Mouse (Mus musculus): ENCODE results near the gene Rgs7. TPM values are rescaled to one million over a fixed set of nuclear protein-coding genes. Genes with fewer than 3 reads are reported as not detected.
A peak's percentile ranks its signal among the peaks of the same experiment; 100 is the strongest.

The Rgs7 gene
- polyA plus RNA-seq, 1 experiment from 2014 or later = 9.4 TPM

DNA sequence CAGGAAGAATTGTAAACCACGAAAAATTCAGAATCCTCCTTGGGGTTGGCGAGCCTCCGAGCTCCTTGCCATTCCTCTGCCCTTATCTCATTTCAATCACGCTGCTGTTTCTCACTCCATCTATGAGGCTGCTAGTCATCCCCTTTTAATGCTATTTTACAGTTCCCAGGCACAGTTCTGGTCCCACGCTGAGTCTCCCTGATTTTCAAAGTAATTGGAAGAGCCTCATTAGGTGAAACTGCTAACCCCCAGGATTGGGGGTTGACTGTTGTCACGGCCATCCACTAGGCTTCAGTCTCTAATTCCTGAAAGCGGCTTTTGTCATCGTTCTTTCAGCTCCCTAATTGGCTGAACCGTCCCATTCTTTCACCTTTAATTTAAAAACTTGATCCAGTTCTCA is 76.6 kb downstream of the Rgs7 start:
- no peak for DNase-seq (ENCODE audit: low spot score)
- no peak overlapping the region for H3K9ac ChIP-seq (ENCODE audit: low read depth, low read length)
- no peaks in the 10 kb centered on the region for H3K4me1 ChIP-seq (replicated peaks; ENCODE audit: control insufficient read depth, insufficient read depth, low read length)
- no peaks in the 10 kb centered on the region for H3K9me3 ChIP-seq (ENCODE audit: control insufficient read depth, low read length)
- H3K4me2 ChIP-seq (replicated peaks; ENCODE audit: low read depth, low read length) = no peak overlapping the region
- H3K4me3 ChIP-seq (ENCODE audit: low read depth, low read length) = no peak overlapping the region
- H3K27me3 ChIP-seq (ENCODE audit: control insufficient read depth, insufficient read depth, low read length) = no peaks in the 10 kb centered on the region
- ATAC-seq (ENCODE audit: low FRiP score) = no peak
- 76% methylated on average over 9 of the region's 9 CpGs for WGBS
- H3K27ac ChIP-seq (ENCODE audit: low read depth, low read length) = no peak overlapping the region
- H3K36me3 ChIP-seq (ENCODE audit: control insufficient read depth, insufficient read depth, low read length) = no peaks in the 10 kb centered on the region

DNA sequence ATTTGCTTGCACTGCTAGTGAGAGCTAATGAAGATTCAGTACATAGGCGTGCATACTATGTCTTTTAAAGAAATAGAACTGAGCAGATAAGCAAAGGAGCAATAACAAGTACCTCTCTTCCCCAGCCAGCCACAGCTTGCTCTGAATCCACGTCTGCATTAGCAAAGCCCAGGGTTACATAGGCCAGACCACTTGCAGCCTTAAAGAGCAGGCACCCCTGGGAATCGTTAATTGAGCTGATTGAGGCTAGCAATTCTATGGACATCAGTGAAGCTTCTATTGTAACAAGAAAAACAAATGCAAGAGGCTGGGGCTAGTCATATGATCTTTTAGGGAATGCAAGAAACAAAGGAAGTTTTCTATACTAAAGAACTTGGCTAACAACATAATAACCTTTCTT is 81.9 kb downstream of the Rgs7 start:
- 35% methylated on average over 3 of the region's 3 CpGs for WGBS
- Histone ChIP-seq H3K4me2 (replicated peaks; ENCODE audit: low read depth, low read length) (no peak overlapping the region), H3K9me3 (ENCODE audit: control insufficient read depth, low read length) (no peaks in the 10 kb centered on the region), H3K27me3 (ENCODE audit: control insufficient read depth, insufficient read depth, low read length) (no peaks in the 10 kb centered on the region), H3K4me3 (ENCODE audit: low read depth, low read length) (no peak overlapping the region), H3K4me1 (replicated peaks; ENCODE audit: control insufficient read depth, insufficient read depth, low read length) (no peaks in the 10 kb centered on the region), H3K9ac (ENCODE audit: low read depth, low read length) (no peak overlapping the region), H3K36me3 (ENCODE audit: control insufficient read depth, insufficient read depth, low read length) (no peaks in the 10 kb centered on the region), H3K27ac (ENCODE audit: low read depth, low read length) (no peak overlapping the region)
- ATAC-seq (ENCODE audit: low FRiP score) = no peak
- DNase-seq (ENCODE audit: low spot score) = peak; percentile 18

DNA sequence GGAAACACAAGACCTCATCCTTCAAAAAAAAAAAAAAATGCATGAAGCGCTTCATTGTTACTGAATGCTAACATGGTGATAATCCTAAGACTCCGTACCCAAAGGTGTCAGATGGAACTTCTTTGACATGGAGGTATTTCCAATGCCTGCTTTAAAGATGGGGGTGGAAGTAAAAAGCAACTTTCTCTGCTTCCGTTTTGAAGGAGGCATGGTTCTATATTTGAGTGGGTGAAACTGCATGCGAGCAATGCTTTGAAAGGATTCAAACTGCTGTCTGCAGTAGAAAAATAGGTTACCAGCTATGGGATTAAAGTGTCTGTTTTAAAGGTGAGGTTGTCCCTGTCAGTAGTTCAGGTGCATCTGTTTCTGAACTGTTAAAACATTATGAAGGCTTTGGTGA is 100.4 kb downstream of the Rgs7 start:
- Histone ChIP-seq H3K36me3 (ENCODE audit: control insufficient read depth, insufficient read depth, low read length) (no peaks in the 10 kb centered on the region), H3K27ac (ENCODE audit: low read depth, low read length) (no peak overlapping the region), H3K27me3 (ENCODE audit: control insufficient read depth, insufficient read depth, low read length) (no peaks in the 10 kb centered on the region), H3K9ac (ENCODE audit: low read depth, low read length) (no peak overlapping the region), H3K4me1 (replicated peaks; ENCODE audit: control insufficient read depth, insufficient read depth, low read length) (no peaks in the 10 kb centered on the region), H3K9me3 (ENCODE audit: control insufficient read depth, low read length) (no peaks in the 10 kb centered on the region), H3K4me2 (replicated peaks; ENCODE audit: low read depth, low read length) (no peak overlapping the region), H3K4me3 (ENCODE audit: low read depth, low read length) (no peak overlapping the region)
- WGBS = 88% methylated on average over 4 of the region's 4 CpGs
- no peak for ATAC-seq (ENCODE audit: low FRiP score)
- no peak for DNase-seq (ENCODE audit: low spot score)

DNA sequence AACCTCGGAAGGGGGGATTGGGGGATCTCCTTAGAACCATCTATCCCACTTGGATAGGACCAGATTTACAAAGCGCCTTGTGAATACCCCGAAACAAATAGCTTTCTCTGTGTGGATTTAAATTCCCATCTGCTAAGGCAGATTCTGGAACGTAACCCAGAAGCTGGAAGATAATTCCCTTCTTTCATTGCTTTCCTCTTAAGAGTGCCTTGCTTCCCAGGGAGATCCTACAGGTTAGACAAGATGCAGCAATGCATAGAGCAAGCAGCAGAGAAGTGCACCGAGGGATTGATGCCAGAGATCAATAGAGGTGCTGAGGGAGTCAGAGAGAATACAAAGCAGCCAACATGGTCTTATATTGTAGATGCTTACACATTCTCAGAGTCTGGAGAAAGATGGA is 103.0 kb downstream of the Rgs7 start:
- Histone ChIP-seq H3K4me2 (replicated peaks; ENCODE audit: low read depth, low read length) (no peak overlapping the region), H3K9me3 (ENCODE audit: control insufficient read depth, low read length) (no peaks in the 10 kb centered on the region), H3K4me3 (ENCODE audit: low read depth, low read length) (no peak overlapping the region), H3K36me3 (ENCODE audit: control insufficient read depth, insufficient read depth, low read length) (no peaks in the 10 kb centered on the region), H3K27me3 (ENCODE audit: control insufficient read depth, insufficient read depth, low read length) (no peaks in the 10 kb centered on the region), H3K27ac (ENCODE audit: low read depth, low read length) (no peak overlapping the region), H3K4me1 (replicated peaks; ENCODE audit: control insufficient read depth, insufficient read depth, low read length) (no peaks in the 10 kb centered on the region), H3K9ac (ENCODE audit: low read depth, low read length) (no peak overlapping the region)
- ATAC-seq (ENCODE audit: low FRiP score) (no peak), DNase-seq (ENCODE audit: low spot score) (no peak)
- 76% methylated on average over 5 of the region's 5 CpGs for WGBS

DNA sequence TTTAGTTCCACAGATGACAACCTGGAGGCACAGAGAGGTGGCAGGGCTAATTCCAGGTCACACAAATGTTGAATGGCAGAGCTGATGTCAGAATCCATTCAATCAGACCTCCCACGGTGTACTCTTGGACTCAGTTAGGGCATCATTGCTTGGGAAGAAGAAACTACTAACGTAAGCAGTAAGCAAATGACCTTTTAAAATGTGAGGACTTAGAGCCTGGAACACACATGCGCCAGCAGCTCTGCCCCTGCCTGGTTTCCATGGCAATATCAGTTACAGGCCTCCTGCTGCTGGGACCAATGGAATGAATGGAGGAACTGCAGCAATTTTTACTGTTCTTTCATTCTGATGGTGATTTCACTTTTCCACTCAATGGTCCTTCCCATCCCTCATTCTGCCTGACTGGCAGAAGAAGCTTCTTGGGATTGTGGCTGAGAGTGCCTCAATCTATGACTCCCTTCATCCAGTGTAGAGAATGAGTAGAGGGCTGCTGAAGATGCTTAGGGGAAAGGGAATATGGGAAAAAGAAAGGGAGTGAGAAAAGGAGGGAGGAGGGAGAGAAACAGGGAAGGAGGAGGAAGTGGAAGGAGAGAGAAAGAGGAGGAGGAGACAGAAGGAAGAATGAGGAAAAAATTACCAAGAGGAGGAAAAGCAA is 106.6 kb downstream of the Rgs7 start:
- H3K9ac ChIP-seq (ENCODE audit: low read depth, low read length) = no peak overlapping the region
- H3K4me3 ChIP-seq (ENCODE audit: low read depth, low read length) = no peak overlapping the region
- ATAC-seq (ENCODE audit: low FRiP score) = peak; percentile 91
- no peak overlapping the region for H3K27ac ChIP-seq (ENCODE audit: low read depth, low read length)
- H3K9me3 ChIP-seq (ENCODE audit: control insufficient read depth, low read length) = no peaks in the 10 kb centered on the region
- DNase-seq (ENCODE audit: low spot score) = peak; percentile 48
- WGBS = 24% methylated on average over 3 of the region's 3 CpGs
- H3K4me2 ChIP-seq (replicated peaks; ENCODE audit: low read depth, low read length) = no peak overlapping the region
- no peaks in the 10 kb centered on the region for H3K4me1 ChIP-seq (replicated peaks; ENCODE audit: control insufficient read depth, insufficient read depth, low read length)
- H3K36me3 ChIP-seq (ENCODE audit: control insufficient read depth, insufficient read depth, low read length) = no peaks in the 10 kb centered on the region
- no peaks in the 10 kb centered on the region for H3K27me3 ChIP-seq (ENCODE audit: control insufficient read depth, insufficient read depth, low read length)

DNA sequence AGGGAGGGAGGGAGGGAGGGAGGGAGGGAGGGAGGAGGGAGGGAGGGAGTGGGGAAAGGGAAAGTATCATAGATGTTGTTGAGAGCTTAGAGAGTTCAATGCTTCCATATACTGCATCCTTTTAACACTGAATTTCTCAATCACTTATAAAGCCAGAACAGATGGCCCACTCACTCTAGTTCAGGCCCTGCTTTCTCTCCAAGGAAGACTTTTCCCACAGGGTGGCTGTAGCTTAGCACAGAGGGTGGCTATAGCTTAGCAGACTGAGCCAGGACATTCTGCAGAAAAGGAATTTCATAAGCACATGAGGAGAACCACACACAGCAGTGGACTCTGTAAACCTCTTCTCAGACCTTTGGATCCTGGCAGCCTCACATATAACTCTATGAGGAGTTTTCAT is 119.7 kb downstream of the Rgs7 start:
- H3K36me3 ChIP-seq (ENCODE audit: control insufficient read depth, insufficient read depth, low read length) = no peaks in the 10 kb centered on the region
- no peak overlapping the region for H3K4me3 ChIP-seq (ENCODE audit: low read depth, low read length)
- no peaks in the 10 kb centered on the region for H3K9me3 ChIP-seq (ENCODE audit: control insufficient read depth, low read length)
- H3K27ac ChIP-seq (ENCODE audit: low read depth, low read length) = no peak overlapping the region
- H3K4me1 ChIP-seq (replicated peaks; ENCODE audit: control insufficient read depth, insufficient read depth, low read length) = no peaks in the 10 kb centered on the region
- DNase-seq (ENCODE audit: low spot score) (no peak), ATAC-seq (ENCODE audit: low FRiP score) (no peak)
- no peaks in the 10 kb centered on the region for H3K27me3 ChIP-seq (ENCODE audit: control insufficient read depth, insufficient read depth, low read length)
- no peak overlapping the region for H3K9ac ChIP-seq (ENCODE audit: low read depth, low read length)
- H3K4me2 ChIP-seq (replicated peaks; ENCODE audit: low read depth, low read length) = no peak overlapping the region

DNA sequence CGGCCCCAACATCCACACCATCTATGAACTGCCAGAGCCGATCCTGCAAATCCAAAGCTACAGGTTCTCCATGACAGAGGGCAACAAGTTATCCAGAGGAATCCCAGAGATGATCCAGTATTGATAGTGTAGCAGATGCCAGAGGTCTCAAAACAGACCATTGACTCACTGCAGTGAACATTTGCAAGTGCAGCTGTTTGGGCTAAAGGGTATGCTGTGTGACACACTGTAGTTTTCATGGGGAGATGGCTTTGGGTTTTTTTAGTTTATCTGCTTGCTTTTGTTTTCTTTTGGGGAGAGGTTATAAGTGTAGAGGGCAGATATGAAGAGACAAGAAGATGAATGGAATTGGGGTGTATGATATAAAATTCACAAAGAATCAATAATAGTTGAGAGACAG is 124.2 kb downstream of the Rgs7 start:
- Histone ChIP-seq H3K4me2 (replicated peaks; ENCODE audit: low read depth, low read length) (no peak overlapping the region), H3K27me3 (ENCODE audit: control insufficient read depth, insufficient read depth, low read length) (no peaks in the 10 kb centered on the region), H3K9ac (ENCODE audit: low read depth, low read length) (no peak overlapping the region), H3K4me3 (ENCODE audit: low read depth, low read length) (no peak overlapping the region), H3K27ac (ENCODE audit: low read depth, low read length) (no peak overlapping the region), H3K36me3 (ENCODE audit: control insufficient read depth, insufficient read depth, low read length) (no peaks in the 10 kb centered on the region), H3K4me1 (replicated peaks; ENCODE audit: control insufficient read depth, insufficient read depth, low read length) (no peaks in the 10 kb centered on the region), H3K9me3 (ENCODE audit: control insufficient read depth, low read length) (no peaks in the 10 kb centered on the region)
- DNase-seq (ENCODE audit: low spot score) (no peak), ATAC-seq (ENCODE audit: low FRiP score) (no peak)
- WGBS = 91% methylated on average over 2 of the region's 2 CpGs

DNA sequence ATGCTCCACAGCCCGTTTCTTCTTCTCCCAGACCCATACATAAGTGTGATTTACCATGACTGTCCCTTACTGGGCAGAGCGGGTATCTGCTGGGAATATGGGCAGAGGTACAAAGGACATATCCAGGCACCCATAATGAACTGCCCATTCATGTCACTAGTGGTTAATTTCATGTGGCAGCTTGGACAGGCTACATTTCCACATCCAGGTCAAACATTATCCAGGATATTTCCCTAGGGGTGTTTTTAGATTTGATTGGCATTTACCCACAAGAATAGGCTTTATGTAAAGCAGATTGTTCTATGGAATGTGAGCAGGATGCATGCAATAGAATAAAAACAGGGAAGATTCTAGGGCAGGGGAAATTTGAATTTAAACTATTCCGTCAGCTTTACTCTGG is 128.7 kb downstream of the Rgs7 start:
- Histone ChIP-seq H3K4me3 (ENCODE audit: low read depth, low read length) (no peak overlapping the region), H3K27me3 (ENCODE audit: control insufficient read depth, insufficient read depth, low read length) (no peaks in the 10 kb centered on the region), H3K9me3 (ENCODE audit: control insufficient read depth, low read length) (no peaks in the 10 kb centered on the region), H3K27ac (ENCODE audit: low read depth, low read length) (no peak overlapping the region), H3K4me2 (replicated peaks; ENCODE audit: low read depth, low read length) (no peak overlapping the region), H3K9ac (ENCODE audit: low read depth, low read length) (no peak overlapping the region), H3K36me3 (ENCODE audit: control insufficient read depth, insufficient read depth, low read length) (no peaks in the 10 kb centered on the region), H3K4me1 (replicated peaks; ENCODE audit: control insufficient read depth, insufficient read depth, low read length) (no peaks in the 10 kb centered on the region)
- ATAC-seq (ENCODE audit: low FRiP score) (0 out of 2 replicates have a peak, but pooled peaks have one; percentile 10), DNase-seq (ENCODE audit: low spot score) (no peak)
- 81% methylated on average over 3 of the region's 3 CpGs for WGBS

DNA sequence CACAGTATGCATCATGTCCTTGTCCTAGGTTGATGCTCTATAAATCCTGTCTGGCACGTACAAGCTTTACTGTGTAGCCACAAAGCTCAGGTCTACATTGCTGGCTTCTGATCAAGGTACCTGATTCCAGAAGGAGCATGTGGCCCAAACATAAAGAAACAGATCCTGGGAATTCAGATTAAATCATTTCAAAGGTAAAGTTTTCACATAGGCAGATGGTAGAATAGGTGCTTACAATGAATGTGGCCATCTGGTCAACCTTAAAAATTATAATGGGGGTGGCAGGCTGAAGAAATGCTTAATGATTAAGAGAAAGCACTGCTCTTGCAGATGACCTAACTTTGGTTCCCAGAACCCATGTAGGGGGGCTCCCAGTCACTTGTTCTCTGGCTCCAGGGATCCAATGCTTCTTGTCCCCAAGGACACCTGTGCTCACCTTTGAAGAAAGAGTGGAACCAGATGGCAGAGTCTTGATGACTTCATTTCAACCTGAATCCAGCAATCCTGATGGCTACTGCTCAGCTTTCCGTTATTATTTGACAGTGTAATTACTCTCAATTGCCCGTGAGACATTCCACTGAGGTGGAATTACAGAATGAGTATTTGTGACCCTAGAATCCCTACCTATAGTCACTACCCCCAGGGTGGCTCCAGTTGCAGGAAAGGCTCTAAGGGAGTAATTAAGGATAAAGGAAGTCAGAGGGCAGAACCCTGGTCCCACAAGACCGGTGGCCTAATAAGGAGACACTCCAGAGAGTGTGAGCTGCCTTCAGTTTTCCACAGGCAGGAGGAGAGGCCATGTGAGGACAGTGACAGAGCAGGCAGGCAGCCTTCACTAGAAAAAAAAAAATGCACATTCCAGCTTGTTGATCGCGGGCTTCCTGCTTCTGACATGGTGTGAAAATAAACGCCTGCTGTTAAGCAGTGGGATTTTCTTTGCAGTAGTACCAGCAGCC is 132.6 kb downstream of the Rgs7 start:
- Histone ChIP-seq H3K4me2 (replicated peaks; ENCODE audit: low read depth, low read length) (no peak overlapping the region), H3K4me3 (ENCODE audit: low read depth, low read length) (no peak overlapping the region), H3K4me1 (replicated peaks; ENCODE audit: control insufficient read depth, insufficient read depth, low read length) (no peaks in the 10 kb centered on the region), H3K27me3 (ENCODE audit: control insufficient read depth, insufficient read depth, low read length) (no peaks in the 10 kb centered on the region), H3K9me3 (ENCODE audit: control insufficient read depth, low read length) (no peaks in the 10 kb centered on the region), H3K36me3 (ENCODE audit: control insufficient read depth, insufficient read depth, low read length) (no peaks in the 10 kb centered on the region), H3K9ac (ENCODE audit: low read depth, low read length) (no peak overlapping the region), H3K27ac (ENCODE audit: low read depth, low read length) (no peak overlapping the region)
- DNase-seq (ENCODE audit: low spot score) = no peak
- ATAC-seq (ENCODE audit: low FRiP score) = no peak
- WGBS = 51% methylated on average over 7 of the region's 7 CpGs

Measured in hindbrain, embryonic 11.5 days (tissue).